Mouse (Mus musculus) urinary bladder, adult 18-20 months (tissue): Measurements from ENCODE around the gene Cdc42se2.
A peak's percentile ranks its signal among the peaks of the same experiment; 100 is the strongest.

Experiments used
- DNase-seq, 2 experiments: peaks; one replicate each; pipeline ENCODE4 v3.0.0; 2022; ENCODE audit warnings: low spot score in 2 of 2, mixed read lengths in 2 of 2

The Cdc42se2 gene

GRCm38 (mm10) chr11:54709645-54710044 lies 77.8 kb downstream of the Cdc42se2 start:
- DNase-seq: no peak

- no peak for DNase-seq
Measured at GRCm38 (mm10) chr11:54708153-54708552, 79.3 kb downstream of the Cdc42se2 start.

- peak; percentile 49 to 62 for DNase-seq
Measured at GRCm38 (mm10) chr11:54703306-54703705, 84.2 kb downstream of the Cdc42se2 start.

- no peak for DNase-seq
Measured at GRCm38 (mm10) chr11:54701848-54702247, 85.6 kb downstream of the Cdc42se2 start.

GRCm38 (mm10) chr11:54699972-54700371 lies 87.5 kb downstream of the Cdc42se2 start:
- DNase-seq: no peak

GRCm38 (mm10) chr11:54698636-54699035 lies 88.8 kb downstream of the Cdc42se2 start:
- no peak for DNase-seq

GRCm38 (mm10) chr11:54697611-54698010 lies 89.9 kb downstream of the Cdc42se2 start:
- no peak for DNase-seq

- no peak for DNase-seq
Measured at GRCm38 (mm10) chr11:54695951-54696350, 91.5 kb downstream of the Cdc42se2 start.

GRCm38 (mm10) chr11:54694291-54694690 lies 93.2 kb downstream of the Cdc42se2 start:
- no peak for DNase-seq

- DNase-seq: no peak
Measured at GRCm38 (mm10) chr11:54693696-54694095, 93.8 kb downstream of the Cdc42se2 start.

GRCm38 (mm10) chr11:54691179-54691578 lies 96.3 kb downstream of the Cdc42se2 start:
- no peak for DNase-seq

- DNase-seq: no peak
Measured at GRCm38 (mm10) chr11:54690171-54690570, 97.3 kb downstream of the Cdc42se2 start.

GRCm38 (mm10) chr11:54684831-54685230 lies 102.6 kb downstream of the Cdc42se2 start:
- DNase-seq: no peak

- DNase-seq: no peak
Measured at GRCm38 (mm10) chr11:54679141-54679540, 108.3 kb downstream of the Cdc42se2 start.

GRCm38 (mm10) chr11:54675792-54676489 lies 111.5 kb downstream of the Cdc42se2 start:
- no peak for DNase-seq

GRCm38 (mm10) chr11:54673575-54674298 lies 113.7 kb downstream of the Cdc42se2 start:
- no peak for DNase-seq
